Mouse (Mus musculus) spleen, adult 2 months (tissue): Measurements from ENCODE around the gene Swap70. TPM values are rescaled to one million over a fixed set of nuclear protein-coding genes. Genes with fewer than 3 reads are reported as not detected.

Experiments used
- DNase-seq, 2 experiments: peaks; one replicate each; pipeline versions ENCODE4 v3.0.0 to v3.0.0-alpha.2; 2012 to 2021; ENCODE audit warnings: low spot score in 2 of 2, low read depth in 1 of 2
- H3K27ac ChIP-seq: fragments of 200-500 bp; 2 replicates; pipeline ENCODE4 v1.5.1; 2012; ENCODE audit warnings: low read length, inconsistent platforms; ENCODE audit not compliant: insufficient read depth
- H3K27me3 ChIP-seq: fragments of 200-500 bp; 2 replicates; pipeline ENCODE4 v1.6.1; 2012; ENCODE audit warnings: mild to moderate bottlenecking, moderate library complexity, low read length, inconsistent platforms; ENCODE audit not compliant: control insufficient read depth, insufficient read depth
- H3K36me3 ChIP-seq: fragments of 200-500 bp; 2 replicates; pipeline ENCODE4 v1.6.1; 2012; ENCODE audit warnings: mild to moderate bottlenecking, low read length, inconsistent platforms; ENCODE audit not compliant: control insufficient read depth, insufficient read depth
- H3K4me1 ChIP-seq: fragments of 200-500 bp; 2 replicates; pipeline ENCODE4 v1.6.1; 2011; ENCODE audit warnings: inconsistent platforms; ENCODE audit not compliant: control insufficient read depth, insufficient read depth, insufficient read length
- H3K4me3 ChIP-seq: fragments of 200-500 bp; 2 replicates; pipeline ENCODE4 v1.5.1; 2011; ENCODE audit warnings: mild to moderate bottlenecking, inconsistent platforms; ENCODE audit not compliant: insufficient read depth, insufficient read length; ENCODE audit errors: extremely low read depth
- CTCF ChIP-seq: fragments of 200-500 bp; IDR thresholded peaks from 2 replicates; pipeline ENCODE4 v1.5.1; 2011; ENCODE audit warnings: mild to moderate bottlenecking, inconsistent platforms; ENCODE audit not compliant: insufficient read depth, insufficient read length, insufficient replicate concordance; ENCODE audit errors: extremely low read depth
- POLR2A ChIP-seq: fragments of 200-500 bp; IDR thresholded peaks from 2 replicates; pipeline ENCODE4 v1.6.1; 2011; ENCODE audit warnings: low read depth, low read length, inconsistent platforms
- WGBS: fragments of 180-500 bp; shearing (Covaris S2); methylation state at CpG from one replicate; pipeline ENCODE4 v1.1.7; 2018; 5-methylcytosine and 5-hydroxymethylcytosine counted together
- polyA plus RNA-seq: library from polyadenylated mRNA; depleted of rRNA; stranded (reverse); fragments of >200 nt; gene quantifications from 2 replicates; pipeline ENCODE4 v1.2.3, GENCODE M21; 2012

Swap70 gene
- polyA plus RNA-seq, 1 experiment, result 69.7 TPM

DNA sequence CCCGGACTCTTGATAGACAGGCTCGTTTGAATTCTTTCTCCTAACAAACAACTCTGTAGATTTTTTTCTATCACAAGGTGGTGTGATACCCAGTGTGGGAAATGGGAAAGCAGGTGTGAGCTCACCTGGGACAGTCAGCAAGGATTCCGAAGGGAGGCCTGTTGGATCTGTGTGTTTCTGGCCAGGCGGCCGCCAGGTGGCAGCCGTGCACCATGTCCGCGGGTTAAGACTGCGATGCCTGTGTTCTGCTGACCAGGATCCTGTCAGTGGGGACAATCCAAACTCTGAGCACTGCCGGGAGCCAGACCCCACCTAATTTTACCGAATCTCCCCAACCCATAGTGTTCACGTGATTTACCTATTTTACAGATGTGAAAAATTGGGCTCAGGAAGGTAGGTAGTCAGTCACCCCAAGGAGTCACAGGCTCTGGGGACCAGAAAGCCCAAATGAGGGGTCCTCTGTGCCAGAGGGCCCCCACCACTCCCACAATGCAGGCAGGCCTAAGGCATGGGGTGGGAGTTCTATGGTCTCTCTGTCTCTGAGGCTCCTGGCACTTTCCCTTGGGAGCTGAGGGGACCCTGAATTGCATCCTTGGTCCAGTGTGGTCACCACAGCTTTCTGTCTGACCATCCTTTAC lies 65.4 kb downstream of the Swap70 start:
- no peak overlapping the region for H3K4me3 ChIP-seq
- peak; percentile 37 to 69 for DNase-seq
- TF ChIP-seq POLR2A (no peak), CTCF (peak; percentile 97)
- H3K27me3 ChIP-seq, result no peaks in the 10 kb centered on the region
- 0 out of 2 replicates have a peak, but pooled peaks cover 7% of the 10 kb centered on the region for H3K36me3 ChIP-seq
- 17% methylated on average over 12 of the region's 12 CpGs for WGBS
- H3K27ac ChIP-seq, result peak overlapping the region; percentile 79
- H3K4me1 ChIP-seq, result peaks cover 31% of the 10 kb centered on the region; the same call in 1 of the 2 replicates

DNA sequence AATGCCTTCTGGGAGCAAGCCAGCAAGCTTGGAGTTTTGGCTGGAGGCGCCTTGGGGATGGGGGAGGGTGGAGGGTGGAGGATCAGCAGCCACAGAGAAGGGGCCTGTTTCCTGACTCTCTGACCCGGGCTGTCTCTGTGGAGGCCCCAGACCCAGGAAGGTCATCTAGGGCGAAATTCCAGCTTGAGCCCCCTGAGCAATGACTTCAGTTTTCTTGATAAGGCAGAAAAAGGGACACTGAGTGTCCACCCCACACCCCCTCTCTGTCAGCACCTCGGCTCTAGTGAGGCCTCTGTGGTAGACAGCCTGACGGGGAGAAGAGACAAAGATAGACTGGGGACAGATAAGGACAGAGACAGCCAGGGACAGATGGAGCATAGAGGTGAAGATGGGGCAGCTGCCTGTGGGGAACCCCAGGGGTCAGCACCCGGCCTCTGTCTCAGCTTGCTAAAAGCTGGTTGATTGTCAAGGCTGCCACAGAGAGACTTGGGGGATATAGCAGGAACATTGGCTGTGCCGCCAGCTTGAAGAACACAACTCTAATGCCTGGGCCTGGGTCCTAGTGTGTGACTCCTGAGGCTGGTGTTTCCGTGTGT lies 66.1 kb downstream of the Swap70 start:
- DNase-seq, result no peak
- H3K4me3 ChIP-seq, result no peak overlapping the region
- H3K27me3 ChIP-seq, result no peaks in the 10 kb centered on the region
- 0 out of 2 replicates have a peak overlapping the region, but pooled peaks have one; percentile 34 for H3K27ac ChIP-seq
- 78% methylated on average over 8 of the region's 8 CpGs for WGBS
- TF ChIP-seq POLR2A, result no peak
- TF ChIP-seq CTCF, result no peak
- H3K36me3 ChIP-seq, result 0 out of 2 replicates have a peak, but pooled peaks cover 3% of the 10 kb centered on the region
- peaks cover 29% of the 10 kb centered on the region; the same call in 1 of the 2 replicates for H3K4me1 ChIP-seq

DNA sequence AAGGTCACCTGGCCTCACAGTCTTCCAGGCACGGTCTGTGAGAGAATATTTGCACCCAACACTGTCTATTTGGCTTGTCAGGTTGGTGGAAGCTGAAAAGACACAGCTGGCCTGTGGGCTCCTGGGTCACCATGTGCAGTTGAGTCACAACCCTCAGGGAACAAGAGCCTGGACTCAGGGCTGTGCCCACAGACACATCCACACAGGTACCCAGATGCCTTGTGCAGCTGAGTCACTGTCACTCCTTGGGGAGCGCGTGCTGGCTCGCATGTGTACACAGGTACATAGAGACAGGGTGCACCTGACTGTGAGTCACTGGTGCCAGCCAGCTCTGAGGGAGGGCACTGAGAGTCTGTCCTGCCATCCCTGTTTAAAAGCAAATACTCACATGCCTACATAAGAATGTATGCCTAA lies 66.7 kb downstream of the Swap70 start:
- no peak for DNase-seq
- TF ChIP-seq CTCF (no peak), POLR2A (no peak)
- no peaks in the 10 kb centered on the region for H3K27me3 ChIP-seq
- H3K4me1 ChIP-seq, result peaks cover 27% of the 10 kb centered on the region; the same call in 1 of the 2 replicates
- H3K36me3 ChIP-seq, result 0 out of 2 replicates have a peak, but pooled peaks cover 2% of the 10 kb centered on the region
- H3K4me3 ChIP-seq, result no peak overlapping the region
- WGBS, result 85% methylated on average over 4 of the region's 4 CpGs
- peak overlapping the region; percentile 34; the same call in 1 of the 2 replicates for H3K27ac ChIP-seq

DNA sequence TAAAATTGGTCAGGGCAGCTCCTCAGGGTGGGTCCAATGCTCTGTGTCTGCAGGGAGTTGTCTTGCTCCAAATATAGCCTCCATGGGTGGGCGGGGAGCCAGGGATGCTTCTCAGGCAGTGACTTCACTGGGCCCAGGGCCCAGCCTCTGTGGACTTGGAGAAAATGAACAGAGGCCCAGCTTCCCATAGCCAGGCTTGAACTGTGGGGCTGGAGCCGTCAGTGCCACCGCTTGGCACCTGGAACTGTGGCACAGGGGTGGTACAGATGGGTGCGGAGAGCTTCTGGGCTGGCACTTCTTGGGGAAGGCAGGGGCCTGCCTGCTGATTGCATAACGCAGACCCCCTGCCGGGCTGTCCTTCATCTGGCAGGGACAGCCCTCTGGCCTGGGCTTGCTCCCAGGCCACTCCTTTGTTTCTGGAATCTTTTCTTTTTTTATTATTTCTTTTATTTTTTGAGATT lies 67.2 kb downstream of the Swap70 start:
- Histone ChIP-seq H3K27ac (peak overlapping the region; percentile 61), H3K27me3 (no peaks in the 10 kb centered on the region), H3K36me3 (0 out of 2 replicates have a peak, but pooled peaks cover 2% of the 10 kb centered on the region), H3K4me1 (peaks cover 25% of the 10 kb centered on the region; the same call in 1 of the 2 replicates), H3K4me3 (no peak overlapping the region)
- TF ChIP-seq CTCF, result no peak
- TF ChIP-seq POLR2A, result no peak
- 87% methylated on average over 6 of the region's 6 CpGs for WGBS
- DNase-seq, result no peak

DNA sequence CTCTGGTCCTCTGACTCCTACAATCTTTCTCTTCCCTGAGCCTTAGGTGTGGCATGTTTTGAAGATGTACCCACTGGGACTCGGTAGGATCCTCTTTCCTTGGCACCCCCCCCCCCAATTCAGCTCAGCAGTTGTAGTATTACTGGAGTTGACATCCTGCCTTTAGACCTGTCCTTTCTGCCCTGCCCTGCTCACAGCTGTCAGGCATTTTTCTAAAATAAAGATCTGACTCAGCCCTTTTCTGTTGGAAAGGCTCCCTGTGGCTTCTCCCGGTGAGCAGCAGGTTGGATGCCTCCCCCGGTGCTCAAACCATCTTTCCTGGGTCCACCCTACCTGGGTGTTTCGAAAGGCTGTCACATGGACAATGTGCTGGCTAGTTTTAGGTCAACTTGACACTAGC lies 68.1 kb downstream of the Swap70 start:
- no peak for TF ChIP-seq CTCF
- no peak for TF ChIP-seq POLR2A
- H3K27ac ChIP-seq, result no peak overlapping the region
- H3K36me3 ChIP-seq, result no peaks in the 10 kb centered on the region
- no peak overlapping the region for H3K4me3 ChIP-seq
- 82% methylated on average over 4 of the region's 4 CpGs for WGBS
- DNase-seq, result no peak
- peaks cover 25% of the 10 kb centered on the region; the same call in 1 of the 2 replicates for H3K4me1 ChIP-seq
- no peaks in the 10 kb centered on the region for H3K27me3 ChIP-seq

DNA sequence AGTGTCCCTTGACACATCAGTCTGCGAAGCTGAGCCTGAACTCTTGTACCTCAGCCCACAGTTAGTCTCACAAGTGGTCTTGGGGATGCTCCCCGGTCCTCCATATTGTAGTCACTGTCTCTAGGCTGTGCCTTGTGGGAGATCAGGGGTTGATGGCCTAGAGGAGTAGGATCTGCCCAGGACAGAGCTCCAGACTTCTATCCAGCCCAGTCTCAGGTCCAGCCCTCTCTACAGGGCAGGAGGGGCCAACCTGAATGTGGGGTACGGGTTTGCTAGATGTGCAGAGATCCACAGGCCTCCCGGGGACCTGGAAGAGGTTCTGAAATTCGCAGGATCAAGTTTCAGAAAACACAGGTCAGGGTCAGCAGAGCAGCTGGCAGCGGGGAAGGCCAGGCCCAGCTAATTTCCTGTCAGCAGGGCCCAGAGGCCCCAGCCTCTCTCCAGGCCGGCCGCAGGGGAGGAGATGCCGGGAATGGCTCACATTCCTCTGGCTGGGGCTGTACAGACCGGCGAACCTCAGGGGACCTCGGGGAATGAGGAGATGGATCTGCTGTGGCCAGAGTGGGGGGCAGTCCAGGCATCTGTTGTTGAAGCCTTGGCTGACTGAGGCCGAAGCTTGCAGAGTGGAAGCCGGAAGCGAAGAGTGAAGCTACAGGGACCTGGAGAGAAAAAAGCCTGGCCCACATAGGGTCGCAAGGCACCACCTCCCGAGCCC lies 75.5 kb downstream of the Swap70 start:
- Histone ChIP-seq H3K36me3 (no peaks in the 10 kb centered on the region), H3K4me1 (no peaks in the 10 kb centered on the region), H3K4me3 (no peak overlapping the region), H3K27me3 (no peaks in the 10 kb centered on the region), H3K27ac (peak overlapping the region; percentile 67)
- no peak for DNase-seq
- TF ChIP-seq CTCF (no peak), POLR2A (no peak)
- WGBS, result 86% methylated on average over 17 of the region's 17 CpGs
